Mouse (Mus musculus) layer of hippocampus, postnatal 14 days (tissue): ENCODE results near the gene Reps2. TPM values are rescaled to one million over a fixed set of nuclear protein-coding genes. Genes with fewer than 3 reads are reported as not detected.
A peak's percentile ranks its signal among the peaks of the same experiment; 100 is the strongest.

Source experiments
- DNase-seq, 2 experiments: peaks; one replicate each; pipeline ENCODE4 v3.0.0; 2021 to 2022; ENCODE audit warnings: low spot score in 2 of 2, mixed read lengths in 1 of 2
- total RNA-seq, 2 experiments: library from RNA; stranded (reverse); gene quantifications; 2 replicates each; pipeline ENCODE4 v1.2.3; 2021

Gene Reps2
- total RNA-seq, 2 experiments from 2014 or later: 87.3 to 113 TPM

- no peak for DNase-seq
These were observed 142.5 kb downstream of the Reps2 start for GRCm38 (mm10) chrX:162500962-162501361.

- no peak for DNase-seq
These were observed 147.0 kb downstream of the Reps2 start for GRCm38 (mm10) chrX:162496485-162496884.

DNA sequence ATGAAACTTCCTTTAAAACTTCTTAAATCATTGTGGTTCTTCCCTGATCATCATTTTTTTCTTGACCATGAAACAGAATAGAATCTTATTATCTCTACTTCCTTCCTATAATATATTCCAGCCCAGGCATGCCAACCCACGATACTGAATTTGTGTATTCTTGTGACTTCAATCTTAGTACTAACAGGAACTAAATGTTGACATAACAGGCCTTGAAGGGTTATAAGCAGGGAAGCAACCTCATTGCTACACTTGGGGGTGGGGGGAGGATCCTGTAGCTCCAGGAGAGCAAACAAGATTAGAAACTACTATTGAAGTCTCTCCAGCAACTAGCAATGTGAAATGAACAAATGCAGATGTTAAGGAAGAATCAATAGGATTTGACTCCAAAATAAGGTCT, 154.8 kb downstream of the Reps2 start:
- no peak for DNase-seq

DNA sequence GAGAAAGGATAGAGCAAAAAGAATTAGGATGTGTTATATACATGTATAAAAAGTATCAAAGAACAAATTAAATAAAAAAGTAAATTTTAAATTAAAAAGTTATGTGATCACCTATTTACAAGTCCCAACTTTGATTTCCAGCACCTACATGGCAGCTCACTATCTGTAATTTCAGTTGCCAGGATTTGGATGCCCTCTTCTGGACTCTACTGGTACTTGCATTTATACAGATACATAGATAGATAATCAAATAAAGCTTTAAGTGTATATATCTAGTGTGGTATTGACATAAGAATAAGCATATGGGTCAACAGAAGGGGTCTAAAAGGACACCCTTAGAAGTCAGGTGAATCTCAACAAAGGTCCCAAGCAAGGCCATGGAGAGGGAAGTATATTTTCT, 155.7 kb downstream of the Reps2 start:
- DNase-seq: no peak

DNA sequence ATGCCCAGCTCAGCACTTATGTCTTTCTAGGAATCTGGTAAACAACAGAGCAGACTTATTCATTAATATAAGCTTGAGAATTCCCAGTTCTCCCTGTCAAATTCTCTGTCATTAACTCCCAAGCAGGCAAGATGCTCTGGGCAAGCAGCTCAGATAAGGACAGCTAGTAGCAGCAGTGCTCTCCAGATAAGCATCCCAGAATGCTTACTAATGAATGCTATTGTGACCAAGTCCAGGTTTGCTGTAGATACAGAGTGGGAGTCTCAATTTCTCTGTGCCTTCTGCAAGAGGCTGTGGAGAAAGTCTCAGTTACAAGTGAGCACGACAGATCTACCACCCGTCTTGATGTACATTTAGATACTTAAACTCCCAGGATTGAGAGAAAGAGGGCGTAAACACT, 173.2 kb downstream of the Reps2 start:
- DNase-seq: no peak

DNA sequence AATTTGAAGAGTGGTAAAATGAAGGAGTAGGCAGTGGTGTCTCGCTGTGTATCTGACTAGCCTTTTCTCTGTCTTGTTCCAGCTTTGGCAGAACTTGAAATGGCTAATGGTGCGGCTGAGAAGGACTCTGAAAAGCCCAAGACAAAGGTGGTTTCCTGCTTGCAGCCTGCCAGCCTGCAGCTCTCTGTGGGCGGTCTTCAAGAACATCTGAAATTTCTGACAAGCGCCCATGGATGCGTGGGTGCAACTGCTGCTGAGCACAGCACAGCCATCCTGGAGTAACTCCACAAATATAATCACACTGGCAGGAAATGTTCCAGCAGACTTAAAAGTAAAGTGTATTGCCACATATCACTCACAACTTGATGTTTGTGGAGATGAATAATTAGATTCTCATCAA, 181.3 kb downstream of the Reps2 start:
- DNase-seq: peak; percentile 22 to 38

- no peak for DNase-seq
These were observed 187.0 kb downstream of the Reps2 start for GRCm38 (mm10) chrX:162456445-162456844.

DNA sequence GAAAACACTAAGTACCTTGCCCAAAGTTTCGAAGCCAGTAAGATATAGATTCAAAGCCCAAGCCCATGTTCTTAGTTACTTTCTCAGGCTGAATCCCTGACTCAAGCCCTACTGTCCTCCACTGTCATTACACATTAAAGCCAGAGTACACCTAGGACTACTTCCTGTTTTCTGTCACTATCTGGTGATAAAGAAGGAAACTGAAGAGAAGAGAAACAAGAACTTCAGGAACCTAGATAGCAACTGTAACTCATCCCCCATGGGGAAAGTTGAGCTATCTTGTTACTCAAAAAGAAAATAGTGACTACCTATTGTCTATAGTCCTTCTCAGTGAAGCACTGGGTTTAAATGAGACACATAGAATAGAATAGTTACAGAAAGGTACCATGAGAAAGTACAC, 188.1 kb downstream of the Reps2 start:
- no peak for DNase-seq

- no peak for DNase-seq
These were observed 189.5 kb downstream of the Reps2 start for GRCm38 (mm10) chrX:162453821-162454402.

DNA sequence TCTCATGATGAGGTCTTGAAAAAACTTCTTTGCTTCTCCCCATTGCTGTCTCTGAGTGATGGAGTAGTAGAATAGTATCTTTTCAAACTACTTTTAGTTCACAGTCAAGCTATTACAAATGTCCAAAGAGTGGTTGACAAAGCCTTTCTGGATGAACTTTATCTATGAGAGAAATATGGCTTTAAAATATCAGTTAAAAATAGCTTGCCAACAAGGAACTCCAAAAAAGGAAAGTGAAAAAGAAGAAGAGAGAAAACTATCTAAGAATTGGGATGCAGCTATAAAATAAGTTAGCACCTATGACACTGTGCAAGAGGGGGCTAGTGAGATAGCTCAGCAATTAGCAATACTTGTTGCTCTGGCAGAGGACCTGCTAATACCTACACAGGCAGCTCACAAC, 190.8 kb downstream of the Reps2 start:
- DNase-seq: no peak

- DNase-seq: no peak
These were observed 195.5 kb downstream of the Reps2 start for GRCm38 (mm10) chrX:162447974-162448373.

- DNase-seq: no peak
These were observed 196.7 kb downstream of the Reps2 start for GRCm38 (mm10) chrX:162446678-162447318.

DNA sequence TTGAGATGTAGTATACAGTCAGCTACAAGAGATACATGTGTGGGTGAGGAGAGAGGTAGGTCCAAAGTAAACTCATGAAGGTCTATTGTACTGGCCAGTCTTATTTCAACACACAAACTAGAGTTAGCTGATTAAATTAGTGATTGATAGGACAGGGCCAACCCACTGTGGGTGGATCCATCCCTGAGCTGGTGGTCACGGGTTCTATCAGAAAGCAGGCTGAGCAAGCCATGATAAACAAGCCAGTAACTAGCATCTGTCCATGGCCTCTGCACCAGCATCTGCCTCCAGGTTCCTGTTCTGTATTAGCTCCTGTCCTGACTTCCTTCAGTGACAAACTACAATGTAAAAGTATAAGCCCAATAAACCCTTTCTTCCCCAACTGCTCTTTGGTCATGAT, 200.1 kb downstream of the Reps2 start:
- no peak for DNase-seq

DNA sequence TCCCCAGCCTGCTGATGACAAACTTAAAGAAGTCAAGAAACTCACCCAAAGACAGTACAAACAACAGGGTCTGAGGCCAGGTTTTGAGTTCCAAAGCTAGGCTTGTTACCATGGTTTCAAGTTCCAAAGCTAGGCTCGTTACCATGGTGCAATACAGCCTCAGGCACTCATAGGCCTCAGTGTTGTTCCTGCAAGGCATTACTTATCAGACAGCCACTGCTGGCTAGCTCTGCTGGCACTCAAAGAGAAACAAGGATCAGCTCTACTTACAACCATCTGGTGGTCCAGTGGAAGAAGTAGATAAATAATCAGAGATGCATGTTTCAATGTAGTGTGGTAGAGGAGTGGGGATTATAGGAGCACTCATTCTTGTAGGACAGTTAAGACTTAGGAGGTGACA, 200.5 kb downstream of the Reps2 start:
- DNase-seq: no peak

GRCm38 (mm10) chrX:162432776-162433543, 210.5 kb downstream of the Reps2 start:
- no peak for DNase-seq

DNA sequence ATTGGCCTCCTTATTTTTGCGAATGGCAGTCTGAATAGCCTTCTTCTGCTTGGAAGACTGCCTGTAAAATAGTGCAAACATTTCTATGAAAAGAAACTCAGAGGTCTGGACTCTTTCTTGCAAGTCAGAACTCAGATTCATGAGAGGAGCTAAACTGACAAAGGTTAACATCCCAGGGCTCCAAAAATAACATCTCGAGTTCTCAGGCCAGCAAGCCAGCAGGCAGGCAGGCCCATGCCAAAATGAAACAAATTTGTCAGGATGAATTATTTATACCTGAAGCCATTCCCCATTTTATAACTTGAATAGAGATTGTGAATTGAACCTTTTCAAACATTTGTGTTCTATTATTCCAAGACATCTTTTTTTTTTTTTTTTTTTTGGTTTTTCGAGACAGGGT, 215.8 kb downstream of the Reps2 start:
- no peak for DNase-seq

- DNase-seq: no peak
These were observed 224.0 kb downstream of the Reps2 start for GRCm38 (mm10) chrX:162419431-162419830.

DNA sequence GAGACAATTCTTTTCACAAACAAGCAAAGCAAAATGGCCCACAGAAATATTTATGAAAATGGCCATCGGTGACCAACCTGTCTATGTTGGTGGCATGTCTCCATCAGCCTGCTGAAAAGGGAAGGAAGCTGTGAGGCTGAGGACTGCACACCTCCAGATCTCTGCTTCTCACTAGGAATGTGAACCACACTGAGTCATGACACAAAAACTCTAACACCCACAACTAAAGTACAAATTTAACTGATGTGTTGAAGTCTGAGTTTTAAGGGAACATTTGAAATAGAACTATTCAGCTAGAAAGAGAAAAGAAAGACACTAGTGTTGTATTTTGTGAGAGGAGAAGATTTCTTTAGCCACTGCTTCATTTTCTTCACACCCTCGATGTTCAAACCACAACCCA, 230.3 kb downstream of the Reps2 start:
- no peak for DNase-seq

- DNase-seq: no peak
These were observed 236.2 kb downstream of the Reps2 start for GRCm38 (mm10) chrX:162407291-162407690.

- peak; percentile 9 to 25 for DNase-seq
These were observed 241.0 kb downstream of the Reps2 start for GRCm38 (mm10) chrX:162402487-162402886.

DNA sequence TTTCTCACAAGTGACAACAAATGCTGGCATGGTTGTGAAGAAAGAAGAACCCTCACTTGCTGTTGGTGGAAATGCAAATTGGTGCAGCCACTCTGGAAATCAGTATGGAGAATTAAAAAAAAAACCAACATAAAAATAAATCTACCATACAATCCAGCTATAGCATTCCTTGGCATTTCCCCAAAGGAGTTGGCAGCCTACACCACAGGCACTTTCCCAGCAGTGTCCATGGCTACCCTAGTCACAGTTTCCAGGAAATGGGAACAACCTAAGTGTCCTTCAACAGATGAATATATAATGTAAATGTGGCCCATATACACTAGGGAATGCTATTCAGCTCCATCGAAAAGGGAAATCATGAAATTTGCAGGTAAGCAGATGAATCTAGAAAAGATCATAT, 262.7 kb downstream of the Reps2 start:
- DNase-seq: no peak

GRCm38 (mm10) chrX:162363206-162363605, 280.2 kb downstream of the Reps2 start:
- no peak for DNase-seq
